Comparison of ENCODE assay signal across 23 mouse cellular contexts in the genomic region with DNA sequence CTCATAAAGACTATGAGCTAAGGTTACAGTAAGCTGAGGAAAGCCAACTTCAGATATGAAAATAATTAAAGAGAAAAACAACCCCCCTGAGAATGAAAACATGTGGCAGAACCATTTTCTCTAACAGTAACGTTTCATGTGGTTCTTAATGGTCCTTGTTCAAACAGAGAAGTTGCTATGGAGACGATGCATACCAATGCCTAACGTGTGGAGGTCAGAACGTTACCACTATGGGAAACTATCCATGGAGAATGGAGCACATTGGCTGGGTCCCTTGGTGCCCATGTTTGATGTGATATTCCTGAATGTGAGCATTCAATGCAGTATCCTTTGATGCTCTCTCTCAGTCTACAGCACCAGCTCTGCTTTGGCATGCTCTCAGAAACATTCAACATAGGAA. TPM values are rescaled to one million over a fixed set of nuclear protein-coding genes. Genes with fewer than 3 reads are reported as not detected.
DNase-seq lines count a peak whose midpoint lies in the region; ATAC-seq lines count a peak whose summit lies in the region.
"Had no signal": no experiment of that assay in that cellular context is flagged by ENCODE, and none has a peak within 500 bp of the region (broad histone marks: within the 10 kb centered on the region; RNA-seq: fewer than 3 reads in every experiment).

No protein-coding gene starts in this region.

- no peak overlapping the region for H3K27ac ChIP-seq in limb, embryonic 13.5 days
- H3K27ac ChIP-seq in limb, embryonic 10.5 days, result no peak overlapping the region
- H3K27ac ChIP-seq in midbrain, embryonic 15.5 days, result no peak overlapping the region
- no peak overlapping the region for H3K27ac ChIP-seq in midbrain, embryonic 14.5 days (replicated peaks; ENCODE audit: low read depth, low read length)
- H3K27ac ChIP-seq: embryonic facial prominence, embryonic 13.5 days; embryonic facial prominence, embryonic 15.5 days; forebrain, embryonic 10.5 days; forebrain, embryonic 12.5 days had no signal

- H3K9me3 ChIP-seq in limb, embryonic 13.5 days, result no peaks in the 10 kb centered on the region
- no peaks in the 10 kb centered on the region for H3K9me3 ChIP-seq in limb, embryonic 10.5 days (replicated peaks)
- no peaks in the 10 kb centered on the region for H3K9me3 ChIP-seq in midbrain, embryonic 15.5 days
- no peaks in the 10 kb centered on the region for H3K9me3 ChIP-seq in midbrain, embryonic 14.5 days (ENCODE audit: control insufficient read depth, low read length)
- H3K9me3 ChIP-seq: embryonic facial prominence, embryonic 13.5 days; embryonic facial prominence, embryonic 15.5 days; forebrain, embryonic 10.5 days; forebrain, embryonic 12.5 days had no signal

- no peaks in the 10 kb centered on the region for H3K36me3 ChIP-seq in limb, embryonic 13.5 days
- no peaks in the 10 kb centered on the region for H3K36me3 ChIP-seq in limb, embryonic 10.5 days
- no peaks in the 10 kb centered on the region for H3K36me3 ChIP-seq in midbrain, embryonic 15.5 days (replicated peaks)
- H3K36me3 ChIP-seq in midbrain, embryonic 14.5 days (ENCODE audit: control insufficient read depth, insufficient read depth, low read length), result no peaks in the 10 kb centered on the region
- H3K36me3 ChIP-seq: embryonic facial prominence, embryonic 13.5 days; embryonic facial prominence, embryonic 15.5 days; forebrain, embryonic 10.5 days; forebrain, embryonic 12.5 days had no signal

- 27% methylated on average over 4 of the region's 4 CpGs for WGBS in limb, embryonic 13.5 days
- WGBS in limb, embryonic 10.5 days, result 64% methylated on average over 4 of the region's 4 CpGs
- 44% methylated on average over 4 of the region's 4 CpGs for WGBS in midbrain, embryonic 15.5 days
- WGBS in midbrain, embryonic 14.5 days, result 51% methylated on average over 4 of the region's 4 CpGs

- no peaks in the 10 kb centered on the region for H3K27me3 ChIP-seq in limb, embryonic 13.5 days
- no peaks in the 10 kb centered on the region for H3K27me3 ChIP-seq in limb, embryonic 10.5 days (ENCODE audit: low read depth, poor library complexity, severe bottlenecking)
- H3K27me3 ChIP-seq in midbrain, embryonic 15.5 days (replicated peaks), result no peaks in the 10 kb centered on the region
- H3K27me3 ChIP-seq in midbrain, embryonic 14.5 days (ENCODE audit: control insufficient read depth, insufficient read depth, low read length), result no peaks in the 10 kb centered on the region
- H3K27me3 ChIP-seq: embryonic facial prominence, embryonic 13.5 days; embryonic facial prominence, embryonic 15.5 days; forebrain, embryonic 12.5 days had no signal

- no peak overlapping the region for H3K4me2 ChIP-seq in limb, embryonic 13.5 days (replicated peaks)
- no peak overlapping the region for H3K4me2 ChIP-seq in midbrain, embryonic 15.5 days
- H3K4me2 ChIP-seq in midbrain, embryonic 14.5 days (ENCODE audit: low read length), result no peak overlapping the region
- H3K4me2 ChIP-seq: embryonic facial prominence, embryonic 13.5 days; embryonic facial prominence, embryonic 15.5 days; forebrain, embryonic 12.5 days had no signal

- 0 out of 2 replicates have a peak, but pooled peaks cover 6% of the 10 kb centered on the region for H3K4me1 ChIP-seq in limb, embryonic 13.5 days
- 0 out of 2 replicates have a peak, but pooled peaks cover under 1% of the 10 kb centered on the region for H3K4me1 ChIP-seq in limb, embryonic 10.5 days
- 0 out of 2 replicates have a peak, but pooled peaks cover 8% of the 10 kb centered on the region for H3K4me1 ChIP-seq in midbrain, embryonic 15.5 days
- H3K4me1 ChIP-seq in midbrain, embryonic 14.5 days (ENCODE audit: control insufficient read depth, insufficient read depth, low read length), result 0 out of 2 replicates have a peak, but pooled peaks cover 9% of the 10 kb centered on the region
- H3K4me1 ChIP-seq: embryonic facial prominence, embryonic 13.5 days; embryonic facial prominence, embryonic 15.5 days; forebrain, embryonic 10.5 days; forebrain, embryonic 12.5 days had no signal

- no peak overlapping the region for H3K9ac ChIP-seq in limb, embryonic 13.5 days
- H3K9ac ChIP-seq in midbrain, embryonic 15.5 days, result no peak overlapping the region
- no peak overlapping the region for H3K9ac ChIP-seq in midbrain, embryonic 14.5 days (replicated peaks; ENCODE audit: low read length)
- H3K9ac ChIP-seq: embryonic facial prominence, embryonic 13.5 days; embryonic facial prominence, embryonic 15.5 days; forebrain, embryonic 12.5 days had no signal

- no peak overlapping the region for H3K4me3 ChIP-seq in limb, embryonic 13.5 days
- no peak overlapping the region for H3K4me3 ChIP-seq in limb, embryonic 10.5 days
- no peak overlapping the region for H3K4me3 ChIP-seq in midbrain, embryonic 15.5 days
- H3K4me3 ChIP-seq in midbrain, embryonic 14.5 days (replicated peaks; ENCODE audit: low read depth, low read length), result no peak overlapping the region
- H3K4me3 ChIP-seq: embryonic facial prominence, embryonic 13.5 days; embryonic facial prominence, embryonic 15.5 days; erythroblast, embryonic 14.5 days; forebrain, embryonic 10.5 days; forebrain, embryonic 12.5 days had no signal

- ATAC-seq in limb, embryonic 13.5 days (ENCODE audit: low FRiP score, low read depth), result peak; percentile 59; the same call in 1 of the 2 replicates
- 0 out of 2 replicates have a peak, but pooled peaks have one; percentile 29 for ATAC-seq in midbrain, embryonic 15.5 days (replicated peaks)
- ATAC-seq in midbrain, embryonic 14.5 days (ENCODE audit: low FRiP score, low TSS enrichment), result no peak
- ATAC-seq: forebrain, embryonic 14.5 days had no signal

- DNase-seq in limb, embryonic 10.5 days (ENCODE audit: low spot score), result no peak
- no peak for DNase-seq in midbrain, embryonic 14.5 days
- peak; percentile 29 for DNase-seq in forelimb bud, embryonic 11.5 days (ENCODE audit: low read depth, low spot score)
- DNase-seq in mesoderm, embryonic 11.5 days (ENCODE audit: low read depth, low spot score), result peak; percentile 45
- no peak for DNase-seq in kidney, adult 8-10 months
- DNase-seq: adrenal gland, adult 2 months; adrenal gland, postnatal 10 days; adrenal gland, postnatal 25 days; cerebellum, adult 11 months; cerebellum, adult 18-20 months; cerebellum, adult 8-10 months; cerebellum, adult 9-11 months; cerebellum, postnatal 14 days; cerebellum, postnatal 36 days; embryo, embryonic 11 days had no signal

RNA-seq across cellular contexts. Expression of gene Mtrf1l, which starts 47.4 kb away (rescaled TPM):
- polyA plus RNA-seq in limb, embryonic 13.5 days (2015; fragmentation: Nextera tagmentation; extraction: Ambion mirVana), result 15.5 TPM in 2 replicates
- polyA plus RNA-seq in limb, embryonic 10.5 days (2016; fragmentation: Nextera tagmentation; extraction: Ambion mirVana), result 11.5 and 12.6 TPM in 2 replicates
- polyA plus RNA-seq in midbrain, embryonic 15.5 days (2015; fragmentation: Nextera tagmentation; extraction: Ambion mirVana), result 10.6 and 12.7 TPM in 2 replicates
- 10.2 and 13.4 TPM in 2 replicates for polyA plus RNA-seq in midbrain, embryonic 14.5 days (2014; fragmentation: Nextera tagmentation; extraction: Ambion mirVana)

RNA-seq across cellular contexts. Expression of gene Rgs17, which starts 51.1 kb away (rescaled TPM):
- polyA plus RNA-seq in limb, embryonic 13.5 days (2015; fragmentation: Nextera tagmentation; extraction: Ambion mirVana), result 0.79 and 0.86 TPM in 2 replicates
- 0.23 and 0.28 TPM in 2 replicates for polyA plus RNA-seq in limb, embryonic 10.5 days (2016; fragmentation: Nextera tagmentation; extraction: Ambion mirVana)
- polyA plus RNA-seq in midbrain, embryonic 15.5 days (2015; fragmentation: Nextera tagmentation; extraction: Ambion mirVana), result 27.5 and 29.1 TPM in 2 replicates
- 22.1 and 30.9 TPM in 2 replicates for polyA plus RNA-seq in midbrain, embryonic 14.5 days (2014; fragmentation: Nextera tagmentation; extraction: Ambion mirVana)
- polyA plus RNA-seq: erythroblast, embryonic 14.5 days had no signal

Comparison
In these comparisons a context has a peak if more than half of its experiments do, and no peak if none do; other contexts are left out.
1. DNase-seq: peak in forelimb bud, embryonic 11.5 days (single experiment) and mesoderm, embryonic 11.5 days (single experiment); none in limb, embryonic 10.5 days (single experiment), midbrain, embryonic 14.5 days (single experiment) and kidney, adult 8-10 months (0 of 2).
2. RNA of gene Rgs17, which starts 51.1 kb away (polyA plus RNA-seq): 27.5 to 29.1 TPM in midbrain, embryonic 15.5 days and 22.1 to 30.9 TPM in midbrain, embryonic 14.5 days; 0.79 to 0.86 TPM in limb, embryonic 13.5 days and 0.23 to 0.28 TPM in limb, embryonic 10.5 days; every median in the first group is over 10 times any median in the second.